ENCODE assay signal across 13 mouse cellular contexts in the genomic region with DNA sequence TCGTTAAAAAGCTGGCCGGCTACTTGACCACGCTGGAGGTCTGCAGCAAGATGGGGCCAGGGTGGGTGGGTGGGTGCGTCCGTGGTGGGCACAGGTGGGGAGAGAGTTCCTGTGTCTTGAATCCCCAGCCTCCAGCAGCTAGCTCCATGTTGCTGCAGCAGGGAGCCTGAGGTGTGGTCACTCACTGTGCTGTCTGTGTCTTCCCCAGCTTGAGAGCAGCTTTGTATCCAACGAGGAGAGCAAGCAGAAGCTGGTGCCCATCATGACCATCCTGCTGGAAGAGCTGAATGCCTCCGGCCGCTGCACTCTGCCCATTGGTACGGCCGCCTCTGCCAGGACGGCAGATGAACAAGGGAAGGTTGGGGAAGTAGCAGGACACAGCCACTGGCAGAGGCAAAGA. TPM values are rescaled to one million over a fixed set of nuclear protein-coding genes. Genes with fewer than 3 reads are reported as not detected.
DNase-seq lines count a peak whose midpoint lies in the region; ATAC-seq lines count a peak whose summit lies in the region.
"Had no signal": no experiment of that assay in that cellular context is flagged by ENCODE, and none has a peak within 500 bp of the region (broad histone marks: within the 10 kb centered on the region; RNA-seq: fewer than 3 reads in every experiment).

No protein-coding gene starts in this region.

- no peaks in the 10 kb centered on the region for H3K9me3 ChIP-seq in kidney, embryonic 14.5 days (ENCODE audit: control insufficient read depth, low read length)
- no peaks in the 10 kb centered on the region for H3K9me3 ChIP-seq in neural tube, embryonic 12.5 days
- H3K9me3 ChIP-seq in neural tube, embryonic 13.5 days: no peaks in the 10 kb centered on the region
- H3K9me3 ChIP-seq: lung, embryonic 15.5 days; midbrain, embryonic 12.5 days had no signal

- H3K27ac ChIP-seq in kidney, embryonic 14.5 days (ENCODE audit: low read depth, low read length): no peak overlapping the region
- no peak overlapping the region for H3K27ac ChIP-seq in neural tube, embryonic 12.5 days
- no peak overlapping the region for H3K27ac ChIP-seq in neural tube, embryonic 13.5 days (replicated peaks)
- H3K27ac ChIP-seq: lung, embryonic 15.5 days; midbrain, embryonic 12.5 days had no signal

- H3K36me3 ChIP-seq in kidney, embryonic 14.5 days (ENCODE audit: control insufficient read depth, insufficient read depth, low read length): peaks cover 32% of the 10 kb centered on the region
- peaks cover 42% of the 10 kb centered on the region for H3K36me3 ChIP-seq in neural tube, embryonic 12.5 days
- H3K36me3 ChIP-seq in neural tube, embryonic 13.5 days: peaks cover 40% of the 10 kb centered on the region

- peak; percentile 56 for DNase-seq in cerebellum, adult 9-11 months
- DNase-seq in cerebellum, adult 11 months: no peak
- DNase-seq in kidney, adult 8-10 months: no peak
- DNase-seq in neural tube, embryonic 10.5 days (ENCODE audit: extremely low spot score, low spot score): no peak
- DNase-seq in c-Kit-positive CD71-positive TER-119-positive erythroid progenitor cells, embryonic 14.5 days (ENCODE audit: low spot score): no peak
- DNase-seq: adrenal gland, adult 8-10 months; gastrocnemius, postnatal 25 days; thymus, postnatal 36 days had no signal

- peak overlapping the region; percentile 65; the same call in 1 of the 2 replicates for H3K9ac ChIP-seq in kidney, embryonic 14.5 days (ENCODE audit: low read depth, low read length)
- H3K9ac ChIP-seq in neural tube, embryonic 12.5 days: no peak overlapping the region
- H3K9ac ChIP-seq in neural tube, embryonic 13.5 days: no peak overlapping the region

- no peak overlapping the region for H3K4me3 ChIP-seq in kidney, embryonic 14.5 days (ENCODE audit: low read length)
- no peak overlapping the region for H3K4me3 ChIP-seq in neural tube, embryonic 12.5 days
- H3K4me3 ChIP-seq in neural tube, embryonic 13.5 days: no peak overlapping the region

- WGBS in kidney, embryonic 14.5 days: 87% methylated on average over 11 of the region's 11 CpGs
- 91% methylated on average over 11 of the region's 11 CpGs for WGBS in neural tube, embryonic 12.5 days
- 90% methylated on average over 11 of the region's 11 CpGs for WGBS in neural tube, embryonic 13.5 days

- ATAC-seq in kidney, embryonic 14.5 days (ENCODE audit: low FRiP score, low TSS enrichment): no peak
- no peak for ATAC-seq in neural tube, embryonic 12.5 days (ENCODE audit: low FRiP score, low read depth)
- ATAC-seq in neural tube, embryonic 13.5 days (ENCODE audit: low read depth): no peak

- peak overlapping the region; percentile 77 for H3K4me2 ChIP-seq in kidney, embryonic 14.5 days (replicated peaks; ENCODE audit: low read depth, low read length)
- peak overlapping the region; percentile 90 for H3K4me2 ChIP-seq in neural tube, embryonic 12.5 days (replicated peaks)
- H3K4me2 ChIP-seq in neural tube, embryonic 13.5 days: peak overlapping the region; percentile 91; the same call in 1 of the 2 replicates

- H3K4me1 ChIP-seq in kidney, embryonic 14.5 days (ENCODE audit: control insufficient read depth, insufficient read depth, low read length): peaks cover 19% of the 10 kb centered on the region; the same call in 1 of the 2 replicates
- peaks cover 34% of the 10 kb centered on the region for H3K4me1 ChIP-seq in neural tube, embryonic 12.5 days
- H3K4me1 ChIP-seq in neural tube, embryonic 13.5 days (replicated peaks): peaks cover 57% of the 10 kb centered on the region

- no peaks in the 10 kb centered on the region for H3K27me3 ChIP-seq in kidney, embryonic 14.5 days (ENCODE audit: control insufficient read depth, insufficient read depth, low read length)
- no peaks in the 10 kb centered on the region; the same call in 1 of the 2 replicates for H3K27me3 ChIP-seq in neural tube, embryonic 12.5 days (replicated peaks)
- peaks cover 7% of the 10 kb centered on the region; the same call in 1 of the 2 replicates for H3K27me3 ChIP-seq in neural tube, embryonic 13.5 days
- H3K27me3 ChIP-seq: lung, embryonic 15.5 days had no signal

RNA-seq across cellular contexts. Expression of gene Nprl2, which starts 1.3 kb away (rescaled TPM):
- 41.0 and 48.6 TPM in 2 replicates for polyA plus RNA-seq in kidney, embryonic 14.5 days (2014; fragmentation: Nextera tagmentation; extraction: Ambion mirVana)
- polyA plus RNA-seq in neural tube, embryonic 12.5 days (2016; fragmentation: Nextera tagmentation; extraction: Ambion mirVana): 52.6 and 55.2 TPM in 2 replicates
- 66.7 and 73.7 TPM in 2 replicates for polyA plus RNA-seq in neural tube, embryonic 13.5 days (2015; fragmentation: Nextera tagmentation; extraction: Ambion mirVana)

RNA-seq across cellular contexts. Expression of gene Cyb561d2, which starts 1.3 kb away (rescaled TPM):
- 28.7 and 32.3 TPM in 2 replicates for polyA plus RNA-seq in kidney, embryonic 14.5 days (2014; fragmentation: Nextera tagmentation; extraction: Ambion mirVana)
- 24.2 and 25.4 TPM in 2 replicates for polyA plus RNA-seq in neural tube, embryonic 12.5 days (2016; fragmentation: Nextera tagmentation; extraction: Ambion mirVana)
- 33.0 and 40.1 TPM in 2 replicates for polyA plus RNA-seq in neural tube, embryonic 13.5 days (2015; fragmentation: Nextera tagmentation; extraction: Ambion mirVana)

RNA-seq across cellular contexts. Expression of gene Zmynd10, which starts 3.8 kb away (rescaled TPM):
- polyA plus RNA-seq in kidney, embryonic 14.5 days (2014; fragmentation: Nextera tagmentation; extraction: Ambion mirVana): 0.76 and 1.7 TPM in 2 replicates
- polyA plus RNA-seq in neural tube, embryonic 12.5 days (2016; fragmentation: Nextera tagmentation; extraction: Ambion mirVana): 0.51 and 0.82 TPM in 2 replicates
- polyA plus RNA-seq in neural tube, embryonic 13.5 days (2015; fragmentation: Nextera tagmentation; extraction: Ambion mirVana): 1.2 and 1.3 TPM in 2 replicates

RNA-seq across cellular contexts. Expression of gene Rassf1, which starts 8.1 kb away (rescaled TPM):
- 53.2 and 60.1 TPM in 2 replicates for polyA plus RNA-seq in kidney, embryonic 14.5 days (2014; fragmentation: Nextera tagmentation; extraction: Ambion mirVana)
- polyA plus RNA-seq in neural tube, embryonic 12.5 days (2016; fragmentation: Nextera tagmentation; extraction: Ambion mirVana): 37.6 and 37.7 TPM in 2 replicates
- polyA plus RNA-seq in neural tube, embryonic 13.5 days (2015; fragmentation: Nextera tagmentation; extraction: Ambion mirVana): 35.4 and 39.0 TPM in 2 replicates

RNA-seq across cellular contexts. Expression of gene Tmem115, which starts 9.6 kb away (rescaled TPM):
- polyA plus RNA-seq in kidney, embryonic 14.5 days (2014; fragmentation: Nextera tagmentation; extraction: Ambion mirVana): 45.0 and 49.9 TPM in 2 replicates
- polyA plus RNA-seq in neural tube, embryonic 12.5 days (2016; fragmentation: Nextera tagmentation; extraction: Ambion mirVana): 46.7 and 48.4 TPM in 2 replicates
- polyA plus RNA-seq in neural tube, embryonic 13.5 days (2015; fragmentation: Nextera tagmentation; extraction: Ambion mirVana): 43.4 and 44.4 TPM in 2 replicates
